Mouse (Mus musculus): ENCODE measurements around the gene Ydjc.
"Not testable (repeated sequence)": the region's sequence is repeated elsewhere in the genome, so short reads cannot be mapped to it uniquely, and the experiment has no call there.

Ydjc gene

DNA sequence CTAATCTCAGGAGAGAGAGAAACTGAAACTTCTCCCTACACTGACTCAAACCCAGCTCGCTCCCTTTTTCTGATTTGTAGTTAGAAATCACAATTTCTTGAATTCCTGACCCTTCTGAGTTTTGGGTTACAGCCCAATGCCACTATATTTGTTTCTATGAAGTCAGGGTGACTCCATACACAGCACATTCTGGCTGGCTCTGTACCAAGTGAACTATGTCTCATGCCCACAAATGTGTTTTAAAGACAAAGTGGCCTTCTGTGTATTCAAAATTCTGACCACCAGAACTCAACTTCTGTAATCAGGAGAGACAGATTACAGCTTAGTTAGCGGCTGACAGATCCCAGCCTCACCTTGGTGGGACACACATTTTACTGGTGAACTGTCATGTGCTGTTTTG is 9.9 kb downstream of the Ydjc start:
- no peak for DNase-seq

DNA sequence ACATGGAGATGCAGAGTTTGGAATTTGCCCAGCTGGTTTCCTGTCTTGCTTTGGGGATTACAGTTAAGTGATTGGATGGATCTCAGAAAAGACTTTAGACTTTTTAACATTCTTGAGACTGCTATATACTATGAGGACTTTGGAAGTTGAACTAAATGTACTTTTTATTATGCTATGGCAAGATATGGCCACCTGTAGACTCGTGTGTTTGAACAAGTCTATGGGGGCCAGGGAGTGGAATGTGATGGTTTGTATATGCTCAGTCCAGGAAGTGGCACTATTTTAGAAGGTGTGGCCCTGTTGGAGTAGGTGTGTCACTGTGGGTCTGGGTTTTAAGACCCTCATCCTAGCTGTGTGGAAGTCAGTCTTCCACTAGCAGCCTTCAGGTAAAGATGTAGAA is 21.1 kb downstream of the Ydjc start:
- DNase-seq: not testable (repeated sequence)

DNA sequence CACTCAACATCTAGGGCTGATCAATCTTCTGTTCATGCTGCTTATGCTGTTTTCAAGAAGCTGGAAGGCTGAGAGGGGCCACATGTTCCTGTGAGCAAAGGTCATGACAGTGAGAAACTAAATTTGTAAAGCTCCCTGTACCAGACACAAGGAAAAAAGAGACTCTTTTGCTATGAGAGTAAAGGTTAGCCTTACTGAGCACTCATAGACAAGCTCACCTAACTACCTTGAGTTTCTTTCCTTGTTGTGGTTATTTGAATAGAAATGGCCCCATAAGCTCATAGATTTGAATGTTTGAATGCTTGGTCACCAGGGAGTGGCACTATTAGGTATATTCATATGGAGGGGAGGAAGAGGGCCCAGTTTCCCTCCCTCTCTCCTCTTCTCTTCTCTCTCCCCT is 22.8 kb downstream of the Ydjc start:
- DNase-seq: no peak

DNA sequence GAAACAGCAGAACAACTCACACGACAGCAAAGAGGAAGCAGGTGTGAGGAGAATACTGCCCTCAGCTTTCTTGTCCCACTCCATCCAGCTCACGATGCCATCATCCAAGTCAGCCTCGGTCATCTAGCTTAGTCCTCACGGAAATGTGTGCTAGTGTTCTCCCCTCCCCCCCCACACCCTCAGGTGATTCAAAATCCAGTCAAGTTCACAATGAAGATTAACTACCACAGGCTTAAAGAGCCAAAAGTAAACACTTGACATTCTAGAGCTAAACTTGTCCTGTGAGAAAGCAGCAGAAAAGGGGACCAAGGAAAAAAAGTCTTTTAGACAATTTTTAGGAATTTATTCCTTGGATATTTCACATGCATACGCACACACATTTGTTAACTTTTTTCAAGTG is 23.6 kb downstream of the Ydjc start:
- DNase-seq: no peak

- DNase-seq: no peak
These were observed 31.3 kb downstream of the Ydjc start for GRCm38 (mm10) chr16:17175765-17176164.

DNA sequence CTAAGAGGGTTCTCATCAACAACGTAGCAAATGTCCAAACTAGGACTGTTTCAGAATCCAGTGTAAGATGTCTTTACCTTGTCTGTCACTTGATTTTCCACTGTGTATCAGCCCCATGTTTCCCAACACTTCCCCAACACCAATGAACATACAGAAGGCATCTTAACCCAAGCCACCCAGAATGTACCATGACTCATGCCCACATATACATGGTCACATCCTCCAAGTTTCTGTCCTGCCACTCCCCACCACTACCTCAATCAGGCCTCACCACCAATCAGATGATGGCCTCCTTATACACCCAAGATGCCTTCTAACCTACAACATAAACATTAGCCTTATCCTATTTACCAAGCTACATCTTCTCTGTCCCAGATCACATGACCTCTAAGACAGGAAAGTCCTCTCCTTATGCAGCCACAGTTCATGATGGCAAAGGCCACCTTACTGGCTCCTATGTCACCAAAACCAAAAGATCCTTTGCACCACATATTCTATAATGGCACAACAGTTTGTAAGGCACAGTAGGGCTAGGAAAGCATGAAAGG is 33.3 kb downstream of the Ydjc start:
- DNase-seq: no peak

GRCm38 (mm10) chr16:17179706-17180105 is 35.3 kb downstream of the Ydjc start:
- no peak for DNase-seq

- no peak for DNase-seq
These were observed 37.0 kb downstream of the Ydjc start for GRCm38 (mm10) chr16:17181382-17181781.

- no peak for DNase-seq
These were observed 37.7 kb downstream of the Ydjc start for GRCm38 (mm10) chr16:17182136-17182535.

GRCm38 (mm10) chr16:17183003-17183402 is 38.6 kb downstream of the Ydjc start:
- no peak for DNase-seq

GRCm38 (mm10) chr16:17185475-17185874 is 41.1 kb downstream of the Ydjc start:
- DNase-seq: no peak

- no peak for DNase-seq
These were observed 49.4 kb downstream of the Ydjc start for GRCm38 (mm10) chr16:17193823-17194222.

DNA sequence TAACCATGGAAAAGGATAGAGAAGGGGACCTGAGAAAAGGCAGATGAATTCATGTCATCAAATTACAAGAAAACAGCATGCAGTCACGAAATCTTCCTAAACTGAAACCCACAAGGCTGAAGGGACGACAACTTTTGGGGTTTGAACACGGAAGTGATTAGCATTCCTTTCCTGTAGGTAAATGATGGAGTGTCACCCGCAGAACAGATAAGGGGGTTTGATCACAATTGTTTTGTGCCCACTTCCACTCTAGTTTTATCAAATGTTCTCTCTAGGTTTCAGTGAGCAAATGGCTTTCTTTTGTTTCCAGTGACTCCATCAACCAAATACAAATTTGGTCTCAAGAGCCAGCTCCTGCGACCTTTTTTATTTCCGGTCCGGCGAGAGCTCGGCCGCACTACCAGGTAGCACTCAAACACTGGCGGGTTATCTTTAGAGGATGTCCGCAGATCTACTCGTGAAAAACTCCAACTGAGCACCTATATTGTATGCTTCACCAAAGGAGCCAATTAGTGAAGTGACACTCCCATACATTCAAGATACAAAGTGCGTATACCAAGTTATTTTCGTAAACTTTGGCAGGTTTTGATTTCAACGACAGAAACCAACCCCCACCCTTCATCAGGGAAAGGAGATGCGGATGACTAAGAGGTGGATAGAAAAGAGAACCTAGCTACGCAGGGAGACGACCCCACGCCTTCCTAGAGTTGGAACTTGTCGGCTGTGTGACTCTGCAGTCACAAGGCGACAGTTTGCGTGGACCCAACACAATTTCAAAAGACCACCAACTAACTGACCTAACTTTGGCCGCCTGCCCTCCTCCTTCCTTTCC is 55.9 kb downstream of the Ydjc start:
- peak; percentile 14 for DNase-seq

GRCm38 (mm10) chr16:17200953-17201707 is 56.7 kb downstream of the Ydjc start:
- DNase-seq: peak; percentile 92

GRCm38 (mm10) chr16:17201977-17202376 is 57.6 kb downstream of the Ydjc start:
- peak; percentile 32 for DNase-seq

DNA sequence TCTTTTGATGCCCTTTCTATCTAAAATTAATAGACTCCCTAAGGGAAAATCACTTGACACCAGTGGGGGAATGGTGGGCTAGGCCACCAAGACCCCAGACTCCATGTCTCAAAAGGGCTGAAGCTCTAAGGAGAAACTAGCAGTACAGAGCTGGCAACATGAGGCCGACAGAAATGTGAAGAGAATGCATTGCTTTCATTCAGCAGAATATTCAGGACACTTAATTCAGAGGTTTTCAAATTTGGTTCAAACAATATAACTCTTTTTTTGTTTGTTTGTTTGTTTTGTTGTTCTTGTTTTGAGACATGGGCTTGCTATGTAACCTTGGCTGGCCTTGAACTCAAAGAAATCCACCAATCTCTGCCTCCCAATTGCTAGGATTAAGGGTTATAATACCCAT is 58.1 kb downstream of the Ydjc start, which contains the start of gene Ube2l3:
TSS of gene Ube2l3 (minus strand) at position 101 of the 400 bp plus-strand sequence.
- DNase-seq: no peak

DNA sequence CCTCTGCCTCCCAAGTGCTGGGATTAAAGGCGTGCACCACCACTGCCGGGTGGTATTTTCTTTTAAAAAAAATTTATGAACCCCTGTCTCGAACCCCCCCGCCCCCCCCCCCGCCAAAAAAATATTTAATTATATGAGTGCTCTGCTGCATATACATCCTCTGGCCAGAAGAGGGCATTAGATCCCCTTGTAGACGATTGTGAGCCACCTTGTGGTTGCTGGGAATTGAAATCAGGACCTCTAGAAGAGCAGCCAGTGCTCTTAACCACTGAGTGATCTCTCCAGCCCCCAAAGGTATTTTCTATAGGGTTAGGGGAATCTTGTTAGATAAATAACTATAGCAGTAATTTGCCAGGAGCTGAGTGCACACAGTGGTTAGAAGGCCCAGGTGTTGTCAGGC is 60.6 kb downstream of the Ydjc start:
- peak; percentile 64 for DNase-seq

GRCm38 (mm10) chr16:17208389-17209361 is 64.3 kb downstream of the Ydjc start, which contains the start of gene Rimbp3:
Rimbp3 (plus strand) TSS chr16:17208603.
- DNase-seq: peak; percentile 95

DNA sequence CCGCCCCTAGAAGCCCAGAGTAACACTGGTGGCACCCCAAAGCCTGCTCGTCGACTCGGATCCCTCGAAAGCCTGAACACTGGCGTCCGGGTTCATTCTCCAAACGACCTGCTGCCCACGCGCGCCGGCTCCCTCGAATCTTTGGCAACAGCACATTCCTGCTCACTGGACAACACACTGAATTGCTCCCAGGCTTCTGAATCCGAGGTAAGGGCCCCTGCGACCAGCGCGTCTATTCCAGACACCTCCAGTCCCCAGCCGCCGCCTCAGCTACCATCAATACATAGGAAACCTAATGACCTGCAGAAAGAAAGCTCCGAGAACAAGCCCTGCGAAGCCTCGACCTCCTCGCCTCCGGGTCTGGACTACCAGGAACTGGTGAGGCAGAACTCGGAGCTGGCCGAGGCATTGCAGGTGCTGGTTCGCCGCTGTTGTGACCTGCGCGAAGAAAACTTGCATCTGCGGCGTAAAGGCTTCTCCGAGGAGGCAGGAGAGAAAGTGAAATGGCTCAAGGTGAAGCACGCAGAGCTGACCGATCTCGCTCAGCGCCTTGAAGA is 65.1 kb downstream of the Ydjc start:
- no peak for DNase-seq

All from embryo, embryonic 11 days (tissue).